Mouse (Mus musculus) megakaryocyte progenitor cell, adult 5-6 weeks (primary cell): ENCODE data around the gene Ppp6r1. TPM values are rescaled to one million over a fixed set of nuclear protein-coding genes. Genes with fewer than 3 reads are reported as not detected.
A peak's percentile ranks its signal among the peaks of the same experiment; 100 is the strongest.

Experiments used
- ATAC-seq: replicated peaks from 2 replicates; pipeline ENCODE4 v1.8.0; 2016; ENCODE audit warnings: mild to moderate bottlenecking, moderate TSS enrichment, inconsistent platforms; ENCODE audit not compliant: poor library complexity
- total RNA-seq, 2 experiments: library from RNA; stranded (forward) in 1 of 2; stranded (reverse) in 1 of 2; fragments of 157-497, 149-512 nt in 1 of 2; fragments of 200-1000 nt in 1 of 2; gene quantifications; 2 replicates each; pipeline versions ENCODE4 v1.2.3 to v1.2.4; 2015 to 2017

The Ppp6r1 gene
- total RNA-seq (2015) (99.0 and 102 TPM in 2 replicates), total RNA-seq (2017) (124 and 144 TPM in 2 replicates)

DNA sequence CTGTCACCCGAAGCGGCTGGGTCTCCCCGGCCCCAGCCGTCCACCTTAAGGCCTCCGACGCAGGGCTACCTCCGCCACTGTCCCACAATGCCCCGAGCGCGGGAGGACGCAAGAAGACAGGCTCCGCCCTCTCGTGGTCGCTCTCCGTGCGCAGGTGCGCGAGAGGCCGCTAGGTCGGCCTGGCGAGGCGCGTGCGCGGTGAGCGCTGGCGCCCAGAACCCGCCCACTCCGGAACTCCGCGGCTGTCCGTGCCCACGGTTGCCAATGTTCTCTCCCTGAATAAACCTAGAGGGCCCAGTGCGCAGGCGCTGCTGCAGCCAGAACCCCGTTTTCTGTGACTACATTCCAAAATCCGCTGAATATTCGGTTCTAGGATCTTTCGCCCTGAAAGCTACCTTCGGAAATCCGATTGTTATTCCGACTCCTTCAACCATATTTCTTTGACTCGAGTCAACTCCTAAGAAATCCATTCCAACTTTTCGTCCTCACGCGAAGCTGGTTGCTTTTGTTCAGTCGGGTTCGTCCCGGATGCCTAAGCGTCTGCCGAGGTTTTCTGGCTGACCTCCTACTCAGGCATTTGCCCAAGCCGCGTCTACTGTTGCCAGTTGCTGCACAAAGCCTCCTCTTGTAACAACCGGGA, at the start of gene Ppp6r1:
Gene Ppp6r1 (minus strand): TSS at position 108 of the 640 bp plus-strand sequence.
- peak; percentile 82 for ATAC-seq

DNA sequence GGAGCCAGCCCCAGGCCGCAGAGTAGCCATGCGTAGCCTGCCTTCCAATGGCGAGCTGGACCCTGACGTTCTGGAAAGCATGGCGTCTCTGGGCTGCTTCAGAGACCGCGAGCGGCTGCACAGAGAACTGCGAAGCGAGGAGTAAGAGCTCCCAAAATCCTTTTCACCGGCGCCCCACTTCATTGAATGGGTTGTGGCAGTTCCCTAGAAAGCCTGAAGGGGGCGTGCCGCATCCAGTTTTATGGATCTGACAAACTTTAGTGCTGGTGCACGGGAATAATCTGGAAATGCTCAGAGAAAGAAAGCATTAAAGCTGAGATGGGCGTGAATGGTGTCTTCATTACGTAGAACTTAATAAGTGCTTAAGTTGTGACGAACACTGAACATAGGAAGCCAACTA, 46.3 kb upstream of the Ppp6r1 start:
- peak; percentile 84 for ATAC-seq

DNA sequence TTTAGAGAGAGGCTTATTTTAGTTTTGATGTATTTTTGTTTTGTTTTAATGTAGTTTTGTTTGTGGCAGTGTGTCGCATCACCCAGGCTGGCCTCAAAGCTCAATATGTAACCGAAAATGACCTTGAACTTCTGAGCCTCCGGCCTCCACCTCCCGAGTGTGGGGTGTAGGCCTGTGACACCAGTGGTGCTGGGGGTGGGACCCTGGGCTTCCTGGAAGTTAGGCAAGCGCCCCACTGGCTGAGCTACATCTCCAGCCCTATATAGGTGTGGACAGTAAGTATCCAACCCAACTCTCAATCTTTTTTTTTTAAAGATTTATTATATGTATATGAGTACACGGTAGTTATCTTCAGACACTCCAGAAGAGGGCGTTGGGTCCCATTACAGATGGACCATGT, 44.4 kb upstream of the Ppp6r1 start:
- no peak for ATAC-seq

DNA sequence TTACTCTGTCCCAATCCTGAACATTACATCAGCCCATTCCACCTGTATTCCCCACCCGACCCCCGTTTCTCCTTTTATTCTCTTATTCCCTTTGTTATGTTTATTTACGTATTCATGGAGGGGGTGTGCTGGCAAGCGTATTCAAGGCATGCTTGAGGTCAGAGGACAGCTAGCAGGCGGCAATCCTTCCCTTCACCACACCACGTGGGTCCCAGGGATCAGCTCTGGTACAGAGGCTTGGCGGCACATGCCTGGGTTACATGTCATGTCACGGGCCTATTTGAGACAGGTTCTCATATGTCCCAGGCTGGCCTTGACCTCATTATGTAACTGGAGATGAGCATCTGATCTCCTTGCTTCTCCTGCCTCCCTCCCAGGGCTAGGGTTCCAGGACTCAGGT, 43.5 kb upstream of the Ppp6r1 start:
- no peak for ATAC-seq

DNA sequence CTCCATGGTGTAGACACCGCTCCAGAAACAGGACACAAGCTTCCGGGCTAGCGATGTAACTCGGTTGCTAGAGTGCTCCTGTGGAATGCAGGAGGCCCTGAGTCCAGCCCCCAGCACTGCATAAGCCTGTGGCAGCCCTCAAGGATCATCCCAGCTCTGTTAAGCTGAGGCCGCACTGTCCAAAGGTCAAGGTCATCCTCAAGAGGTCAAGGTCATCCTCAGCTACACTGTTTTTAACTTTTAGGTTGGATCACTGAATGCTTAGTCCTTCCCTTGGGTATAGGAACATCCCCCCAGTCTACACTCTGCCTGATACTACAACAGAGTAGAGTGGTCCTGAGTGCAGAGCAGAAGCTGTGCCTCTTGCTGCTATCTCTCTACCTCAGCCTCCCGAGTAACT, 34.2 kb upstream of the Ppp6r1 start:
- no peak for ATAC-seq

DNA sequence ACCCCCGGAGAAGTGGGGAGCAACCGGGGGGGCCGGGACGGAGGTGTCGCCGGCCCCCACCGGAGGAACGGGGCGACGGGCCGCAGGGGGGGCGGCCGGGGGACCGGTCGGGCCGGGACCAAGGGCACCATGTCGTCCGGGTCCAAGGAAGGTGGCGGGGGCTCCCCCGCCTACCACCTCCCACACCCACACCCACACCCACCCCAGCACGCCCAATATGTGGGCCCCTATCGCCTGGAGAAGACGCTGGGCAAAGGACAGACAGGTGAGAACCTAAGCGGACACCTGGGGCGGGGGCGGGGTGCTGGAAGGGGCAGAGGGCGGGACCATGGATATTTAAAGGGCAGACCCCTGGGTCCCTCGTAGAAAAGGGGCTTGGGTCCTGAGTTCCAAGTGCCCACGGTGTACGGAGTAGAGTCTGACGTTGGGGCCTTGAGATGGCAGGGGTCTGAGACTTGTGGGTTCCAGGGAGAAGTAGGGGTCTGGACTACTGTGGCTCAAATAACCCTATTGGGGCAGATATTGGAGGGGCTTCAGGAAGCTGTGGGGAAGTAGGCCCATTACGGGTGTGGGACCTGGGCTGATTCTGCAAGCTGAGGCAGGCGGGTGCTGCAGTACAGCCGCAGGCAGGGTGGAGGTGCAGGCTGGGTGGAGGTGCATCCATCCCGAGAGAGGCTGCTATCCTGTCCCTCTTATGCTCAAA, 32.3 kb upstream of the Ppp6r1 start:
- ATAC-seq = no peak

DNA sequence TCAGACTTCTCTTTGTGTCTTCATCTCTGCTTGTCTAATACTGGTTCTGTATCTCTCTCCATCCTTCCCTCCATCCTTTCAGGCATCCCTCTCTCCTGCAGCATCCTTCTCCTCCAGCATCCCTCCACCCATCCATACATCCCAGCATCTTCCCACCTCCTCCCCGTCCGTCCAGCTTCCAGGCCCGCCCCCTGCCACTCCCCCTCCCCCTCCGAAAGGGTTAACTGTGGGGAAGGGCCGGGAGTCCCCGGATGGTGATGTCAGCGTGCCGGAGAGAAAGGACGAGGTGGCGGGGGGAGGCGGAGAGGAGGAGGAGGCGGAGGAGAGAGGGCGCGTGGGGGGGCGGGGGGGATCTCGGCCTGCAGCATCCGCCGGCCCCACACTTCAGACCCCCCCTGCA, 31.6 kb upstream of the Ppp6r1 start, which contains the start of gene Brsk1:
Gene Brsk1 (plus strand): TSS at position 218 of the 400 bp plus-strand sequence.
- 0 out of 2 replicates have a peak, but pooled peaks have one; percentile 14 for ATAC-seq

DNA sequence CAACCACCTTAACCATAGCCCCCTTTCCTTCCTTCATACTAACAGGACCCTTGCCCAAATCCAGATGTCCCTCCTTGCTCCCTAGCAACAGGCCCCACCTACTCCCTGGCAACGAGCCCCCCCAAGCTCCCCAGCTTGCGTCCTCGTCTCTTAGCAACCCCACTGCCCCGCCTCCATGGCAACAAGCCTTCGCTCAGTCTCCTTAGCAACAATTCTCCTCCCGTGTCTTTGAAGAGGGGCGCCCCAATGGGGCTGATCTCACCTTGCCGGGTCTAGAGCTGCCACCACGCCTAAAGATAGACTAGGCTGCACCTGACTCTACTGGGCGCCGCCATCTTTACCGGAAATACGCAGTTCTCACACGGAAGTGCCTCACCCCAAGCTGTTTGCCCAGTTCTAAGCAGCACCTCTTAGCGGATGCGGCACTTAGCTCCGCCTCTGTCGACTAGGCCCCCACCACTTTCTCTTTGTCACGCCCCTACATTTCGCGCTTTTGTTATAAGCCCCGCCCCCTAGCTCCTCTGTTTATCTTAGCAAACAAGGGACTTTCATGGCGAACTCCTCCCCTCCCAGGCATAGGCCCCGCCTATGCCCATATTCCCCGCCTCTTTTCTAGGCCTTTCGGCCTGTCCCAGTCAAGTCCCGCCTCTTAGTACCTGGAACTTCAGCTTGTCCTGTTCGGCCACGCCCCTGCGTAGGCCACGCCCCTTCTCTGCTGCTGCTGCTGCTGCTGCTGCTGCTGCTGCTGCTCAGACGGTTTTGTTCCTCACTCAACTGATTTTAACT, 26.0 kb upstream of the Ppp6r1 start, which contains the start of gene Hspbp1:
Gene Hspbp1 (minus strand): TSS at position 437 of the 786 bp plus-strand sequence.
- peak; percentile 93 for ATAC-seq

DNA sequence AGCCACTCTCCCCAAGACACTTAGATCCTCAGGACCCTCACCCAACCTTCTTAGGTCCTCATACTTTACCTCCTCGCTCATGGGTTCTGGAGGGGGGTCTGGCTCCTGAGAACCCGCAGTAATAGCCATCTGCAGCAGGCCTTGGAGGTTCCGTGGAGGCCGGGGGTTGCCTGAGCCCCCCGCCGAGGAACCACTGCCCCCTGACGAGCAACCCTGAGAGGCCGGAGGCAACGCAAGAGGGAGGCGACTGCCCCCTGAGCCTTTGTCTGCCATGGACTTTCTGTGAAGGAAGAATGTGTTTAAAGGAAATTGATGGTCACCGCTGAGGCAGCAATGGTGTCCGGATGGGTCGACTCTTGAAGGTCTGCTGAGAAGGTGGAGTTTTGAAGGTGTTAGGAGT, 25.4 kb upstream of the Ppp6r1 start:
- no peak for ATAC-seq

DNA sequence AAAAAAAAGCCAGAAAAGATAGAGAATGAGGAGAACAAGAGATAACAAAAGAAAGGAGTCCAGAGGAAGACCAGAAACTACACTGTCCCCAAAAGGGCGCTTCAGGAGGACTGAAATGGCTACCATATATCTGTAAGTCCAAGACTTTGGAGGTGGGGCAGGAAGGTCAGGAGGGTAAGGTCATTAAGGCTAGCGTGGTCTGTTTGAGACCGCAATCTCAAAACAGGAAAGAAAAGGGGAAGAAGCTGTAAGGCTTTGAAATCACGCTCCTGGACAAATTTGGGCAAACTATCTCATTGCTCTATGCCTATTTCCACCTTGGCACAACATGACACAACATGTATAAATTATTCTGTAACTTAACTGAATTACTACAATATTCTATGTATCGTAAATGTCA, 24.5 kb upstream of the Ppp6r1 start:
- ATAC-seq = no peak

DNA sequence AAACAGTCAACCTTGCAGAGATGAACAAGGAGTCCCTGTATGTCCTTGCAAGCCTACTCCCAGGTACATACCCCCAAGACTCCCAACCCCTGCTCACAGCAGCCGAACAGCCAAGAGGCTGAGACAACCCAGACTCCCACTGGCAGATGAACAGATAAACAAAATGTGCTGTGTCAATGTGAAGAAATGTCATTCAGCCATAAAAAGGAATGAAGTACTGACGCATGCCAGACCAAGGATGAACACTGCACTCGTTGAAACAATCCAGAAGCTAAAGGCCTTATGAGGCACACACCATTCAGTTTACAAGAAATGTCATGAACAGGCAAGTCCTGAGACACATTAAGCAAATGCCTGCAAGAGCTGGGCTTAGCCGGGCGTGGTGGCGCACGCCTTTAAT, 16.4 kb upstream of the Ppp6r1 start:
- ATAC-seq = no peak

DNA sequence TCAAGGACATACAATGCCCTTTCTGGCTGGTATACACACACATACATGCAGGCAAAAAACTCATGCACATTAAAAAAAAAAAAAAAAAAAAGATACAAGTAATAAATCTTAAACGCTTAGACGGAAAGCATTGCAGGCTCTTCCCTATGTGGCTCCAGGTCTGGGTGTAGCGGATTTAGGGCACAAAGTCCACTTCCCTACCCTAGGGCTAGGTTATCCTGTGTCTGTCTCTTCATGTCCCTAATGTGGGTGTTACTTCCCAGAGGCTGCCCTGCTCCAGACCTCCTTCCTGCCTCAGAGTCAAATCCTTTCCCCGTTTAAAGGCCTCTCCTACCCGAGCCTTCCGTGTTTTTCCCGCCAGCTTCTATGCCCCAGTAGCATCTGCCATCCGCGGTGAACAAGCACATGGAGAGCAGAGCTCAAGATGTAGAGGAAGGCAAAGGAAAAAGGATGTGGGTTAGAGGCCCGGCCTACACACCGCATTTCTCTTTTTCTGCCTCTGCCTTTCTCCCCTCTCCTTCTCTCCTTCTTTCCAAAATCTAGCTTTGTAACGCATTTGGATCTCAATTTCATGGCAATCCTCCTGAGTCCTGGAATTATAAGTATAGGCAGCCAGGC, 15.4 kb upstream of the Ppp6r1 start:
- peak; percentile 44 for ATAC-seq

DNA sequence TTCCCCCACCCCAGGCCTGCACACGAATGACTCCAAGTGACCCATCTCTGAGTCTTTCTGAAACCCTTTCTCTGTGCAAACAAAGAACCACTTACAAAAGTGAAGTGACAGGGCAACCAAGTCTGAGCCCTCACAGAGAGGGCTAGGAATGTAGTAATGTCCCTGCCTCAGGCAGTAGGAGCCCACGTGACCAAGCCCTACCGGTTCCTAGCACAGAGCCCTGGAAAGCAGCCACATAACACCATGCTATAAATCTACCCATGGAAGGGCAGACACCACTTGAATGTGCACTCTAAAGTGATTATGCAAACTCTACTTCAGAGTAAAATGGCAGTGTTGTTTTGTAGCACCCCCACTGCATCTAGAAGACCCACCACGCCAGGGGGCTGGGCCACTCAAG, 13.1 kb upstream of the Ppp6r1 start:
- 0 out of 2 replicates have a peak, but pooled peaks have one; percentile 9 for ATAC-seq

DNA sequence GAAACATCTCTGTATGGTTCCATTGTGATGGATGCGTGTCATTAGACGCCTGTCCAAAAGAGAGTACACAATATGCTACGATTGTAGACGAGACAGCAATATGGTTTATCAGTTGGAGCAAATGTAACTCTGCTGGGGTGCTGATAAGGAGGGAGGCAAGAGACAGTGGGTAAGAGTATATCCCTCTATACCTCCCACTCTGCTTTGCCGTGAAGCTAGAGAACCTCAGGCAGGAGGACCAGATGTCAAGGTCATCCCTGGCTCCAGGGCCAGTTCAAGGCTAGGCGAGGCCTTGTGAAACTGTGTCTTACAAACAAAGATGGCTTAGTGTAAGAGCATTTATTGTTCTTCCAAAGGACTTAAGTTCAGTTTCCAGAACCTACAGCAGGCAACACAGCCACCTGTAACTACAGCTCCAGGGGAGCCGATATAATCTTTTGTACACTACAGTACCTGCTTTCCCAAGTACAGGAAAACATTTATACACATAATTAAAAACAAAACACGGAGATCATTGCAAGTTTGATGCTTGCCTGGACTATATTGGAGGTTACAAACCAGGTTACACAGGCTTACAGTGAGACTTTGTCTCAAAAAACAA, 11.9 kb upstream of the Ppp6r1 start:
- ATAC-seq = peak; percentile 95

DNA sequence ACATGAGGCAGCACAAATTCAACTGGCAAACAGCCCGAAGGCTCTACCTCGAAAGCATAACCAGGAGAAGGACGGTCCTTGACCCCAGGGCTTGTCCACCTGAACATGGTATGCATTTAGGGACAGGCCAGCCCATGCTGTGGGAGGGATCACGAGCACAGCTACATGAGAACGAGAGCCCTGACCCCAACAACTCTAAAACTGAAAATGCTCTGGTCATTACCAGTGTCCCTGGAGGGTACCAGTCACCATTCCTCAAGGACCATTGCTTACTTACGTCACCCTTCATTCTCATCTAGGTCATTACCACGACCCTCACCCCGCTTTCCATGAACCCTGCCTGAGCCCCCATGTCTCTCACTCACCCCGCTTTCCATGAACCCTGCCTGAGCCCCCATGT, 10.3 kb upstream of the Ppp6r1 start:
- ATAC-seq = no peak

DNA sequence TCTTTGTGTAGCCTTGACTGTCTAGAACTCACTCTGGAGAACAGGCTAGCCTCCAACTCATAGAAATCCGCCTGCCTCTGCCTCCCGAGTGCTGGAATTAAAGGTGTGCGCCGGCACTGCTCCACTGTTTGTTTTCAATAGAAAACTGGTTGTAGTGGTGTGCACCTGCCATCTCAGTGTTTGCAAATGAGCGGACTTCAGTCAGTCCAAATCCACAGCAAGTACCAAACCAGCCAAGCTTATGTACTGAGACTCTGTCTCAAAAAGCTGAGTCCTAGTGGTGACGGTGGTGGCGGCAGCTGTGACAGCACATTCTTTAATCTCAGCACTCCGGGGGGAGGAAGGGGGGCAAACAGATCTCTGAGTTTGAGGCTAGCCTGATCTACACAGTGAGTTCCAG, 9.7 kb upstream of the Ppp6r1 start:
- ATAC-seq = no peak

DNA sequence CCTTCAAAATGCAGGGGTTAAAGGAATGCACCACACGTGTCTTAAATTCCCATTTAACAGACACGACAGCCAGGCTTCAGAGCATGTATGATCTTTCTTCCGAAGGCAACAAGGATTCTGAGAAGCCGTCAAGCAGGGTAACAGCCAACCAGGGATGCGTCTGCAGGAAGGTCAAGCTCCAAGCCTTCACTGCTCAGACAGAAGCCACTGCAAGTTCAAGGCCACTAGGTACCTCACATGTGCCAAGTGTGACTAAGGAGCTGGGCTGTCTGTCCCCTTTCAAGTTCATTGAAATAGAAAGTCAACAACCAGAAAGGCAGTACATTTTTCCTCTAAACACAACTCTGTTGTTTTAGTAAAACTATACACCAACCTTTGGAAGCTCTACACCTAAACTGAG, 8.1 kb upstream of the Ppp6r1 start:
- ATAC-seq = no peak

DNA sequence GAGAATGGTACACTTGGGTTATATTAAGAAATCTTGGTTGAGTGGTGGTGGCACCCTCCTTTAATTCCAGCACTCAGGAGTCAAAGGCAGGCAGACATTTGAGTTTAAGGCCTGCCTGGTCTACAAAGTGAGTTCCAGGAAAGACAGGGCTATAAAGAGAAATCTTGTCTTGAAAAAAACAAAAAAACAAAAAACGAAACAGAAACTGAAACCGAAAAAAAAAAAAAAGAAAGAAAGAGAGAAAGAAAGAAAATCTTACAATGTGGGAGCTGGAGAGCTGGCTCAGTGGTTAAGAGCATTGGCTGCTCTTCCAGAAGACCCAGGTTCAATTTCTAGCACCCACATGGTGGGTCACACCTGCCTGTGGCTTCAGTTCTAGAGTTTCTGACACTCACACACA, 4.9 kb upstream of the Ppp6r1 start:
- ATAC-seq = no peak

DNA sequence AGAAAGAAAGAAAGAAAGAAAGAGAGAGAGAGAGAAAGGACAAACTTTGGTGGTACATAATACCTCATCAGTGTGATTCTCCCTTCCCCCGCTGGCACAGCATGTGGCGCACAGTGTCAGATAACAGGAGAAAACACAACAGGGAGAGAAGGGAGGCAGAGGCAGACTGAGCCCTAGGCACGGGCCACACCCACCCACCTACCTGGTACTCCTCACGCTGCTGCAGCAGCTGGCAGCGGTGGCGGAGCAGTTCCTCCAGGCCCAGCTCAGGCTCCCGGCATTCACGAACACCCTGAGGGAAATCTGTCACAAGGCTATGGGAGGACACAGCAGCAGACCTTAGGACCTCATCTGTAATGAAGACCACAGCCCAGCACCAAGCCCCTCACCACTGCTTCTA, 4.4 kb upstream of the Ppp6r1 start:
- ATAC-seq = peak; percentile 42

DNA sequence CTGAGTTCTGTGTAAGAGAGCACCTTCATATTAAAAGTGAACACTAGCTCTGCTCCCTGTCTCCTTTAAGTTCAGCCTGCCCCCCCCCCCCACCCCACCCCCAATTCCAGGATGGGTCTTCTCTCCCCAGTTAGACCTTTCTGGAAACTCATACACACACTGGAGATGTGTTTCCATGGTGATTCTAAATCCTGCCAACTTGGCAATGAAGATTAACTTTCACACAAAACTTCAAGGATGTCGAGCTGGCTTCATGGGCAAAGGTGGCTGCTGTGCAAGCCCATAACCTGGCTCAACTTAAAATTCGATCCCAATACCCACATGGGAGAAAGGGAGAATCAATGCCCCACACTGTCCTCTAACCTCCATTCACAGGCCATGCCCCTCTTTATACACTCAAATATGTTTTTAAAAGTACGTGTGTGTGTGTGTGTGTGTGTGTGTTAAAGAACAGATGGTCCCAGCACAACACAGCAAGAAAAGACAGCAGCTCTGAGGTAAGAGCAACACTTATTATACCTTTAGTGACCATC, 1.2 kb upstream of the Ppp6r1 start:
- ATAC-seq = no peak
